Mouse (Mus musculus) lung, embryonic 15.5 days (tissue): ENCODE data around the gene Slc6a3. TPM values are rescaled to one million over a fixed set of nuclear protein-coding genes. Genes with fewer than 3 reads are reported as not detected.

Source experiments
- ATAC-seq: fragments of 200-750 bp; cut with Nextera tagmentation; 2 replicates; pipeline ENCODE4 v1.8.0; 2017; ENCODE audit warnings: moderate number of reproducible peaks, borderline replicate concordance; ENCODE audit not compliant: low FRiP score, low TSS enrichment; ENCODE audit errors: extremely low read depth
- H3K27ac ChIP-seq: fragments of 300-500 bp; sonication (generic); 2 replicates; pipeline ENCODE4 v1.5.1; 2015; ENCODE audit warnings: moderate library complexity, mild to moderate bottlenecking, inconsistent platforms
- H3K27me3 ChIP-seq: fragments of 300-500 bp; sonication (generic); 2 replicates; pipeline ENCODE4 v1.6.1; 2015; ENCODE audit warnings: inconsistent platforms
- H3K36me3 ChIP-seq: fragments of 300-500 bp; sonication (generic); 2 replicates; pipeline ENCODE4 v1.6.1; 2015; ENCODE audit warnings: inconsistent platforms
- H3K4me1 ChIP-seq: fragments of 300-500 bp; sonication (generic); 2 replicates; pipeline ENCODE4 v1.6.1; 2015; ENCODE audit warnings: inconsistent platforms
- H3K4me2 ChIP-seq: fragments of 300-500 bp; sonication (generic); 2 replicates; pipeline ENCODE4 v1.6.1; 2015; ENCODE audit warnings: inconsistent platforms, mild to moderate bottlenecking, moderate library complexity
- H3K4me3 ChIP-seq: fragments of 300-500 bp; sonication (generic); 2 replicates; pipeline ENCODE4 v1.5.1; 2015; ENCODE audit warnings: mild to moderate bottlenecking, inconsistent platforms
- H3K9ac ChIP-seq: fragments of 300-500 bp; sonication (generic); 2 replicates; pipeline ENCODE4 v1.6.1; 2015; ENCODE audit warnings: inconsistent platforms
- H3K9me3 ChIP-seq: fragments of 300-500 bp; sonication (generic); 2 replicates; pipeline ENCODE4 v1.6.1; 2016; ENCODE audit warnings: inconsistent platforms
- WGBS: fragments of 180-500 bp; shearing (Covaris S2); methylation state at CpG from one replicate; pipeline ENCODE4 v1.1.7; 2015; 5-methylcytosine and 5-hydroxymethylcytosine counted together
- polyA plus RNA-seq: library from polyadenylated mRNA; unstranded; fragments of >200 nt; fragmentation: Nextera tagmentation; extraction: Ambion mirVana; gene quantifications from 2 replicates; pipeline ENCODE4 v1.2.1, GENCODE M21; 2015

The Slc6a3 gene
- 0.06 and 0.10 TPM in 2 replicates for polyA plus RNA-seq

DNA sequence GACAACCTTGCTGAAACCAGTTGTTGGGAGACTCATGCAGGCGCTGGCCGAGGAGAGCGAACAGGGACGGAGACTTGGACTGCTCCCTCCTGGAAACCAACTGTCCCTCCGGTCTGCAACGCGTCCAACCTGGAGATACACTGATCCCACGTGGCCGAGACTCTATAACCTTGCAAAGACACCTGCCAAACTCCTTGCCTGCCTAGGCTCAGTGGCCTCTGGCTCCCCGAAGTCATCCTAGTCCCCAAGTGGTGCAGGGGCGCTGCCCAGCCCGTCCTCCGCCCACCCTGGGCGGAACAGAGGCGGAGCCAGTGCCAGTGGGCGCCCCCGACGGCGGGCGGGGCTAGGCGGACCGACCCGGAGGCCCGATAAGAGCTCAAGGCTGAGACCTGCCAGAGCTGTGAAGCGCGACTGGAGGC lies at the start of gene Slc6a3:
Gene Slc6a3 (plus strand): TSS at position 345 of the 419 bp plus-strand sequence.
- Histone ChIP-seq H3K4me1 (peaks cover 6% of the 10 kb centered on the region; the same call in 1 of the 2 replicates), H3K4me3 (peak within 1 kb of the TSS; percentile 39), H3K4me2 (peak within 1 kb of the TSS; percentile 81), H3K27ac (no peak within 1 kb of the TSS), H3K9ac (peak within 1 kb of the TSS; percentile 23; the same call in 1 of the 2 replicates), H3K36me3 (no peaks in the 10 kb centered on the region), H3K9me3 (no peaks in the 10 kb centered on the region), H3K27me3 (peaks cover 51% of the 10 kb centered on the region)
- WGBS = 0% methylated on average over 26 of the region's 26 CpGs
- ATAC-seq = peak; percentile 84

DNA sequence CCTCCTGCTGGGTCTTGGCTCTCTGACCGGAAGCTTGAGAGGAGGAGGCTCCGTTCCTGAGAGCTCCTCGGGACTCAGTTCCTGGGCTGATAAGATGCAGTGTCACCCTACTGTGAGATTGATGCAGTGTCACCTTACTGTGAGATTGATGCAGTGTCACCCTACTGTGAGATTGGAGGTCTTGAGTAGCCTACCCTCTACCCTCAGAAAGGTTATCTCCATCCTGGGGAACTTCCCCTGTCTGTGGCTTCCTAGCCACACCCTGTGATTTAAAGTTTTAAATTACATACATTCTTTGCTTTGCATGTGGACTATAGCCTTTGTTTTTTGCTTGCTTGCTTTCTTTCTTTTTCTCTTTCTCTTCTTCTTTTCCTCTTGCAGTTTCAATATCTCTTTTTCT lies 48.4 kb upstream of the Slc6a3 start:
- Histone ChIP-seq H3K4me1 (no peaks in the 10 kb centered on the region), H3K4me2 (no peak overlapping the region), H3K36me3 (peaks cover 66% of the 10 kb centered on the region), H3K9ac (no peak overlapping the region), H3K27ac (no peak overlapping the region), H3K4me3 (no peak overlapping the region), H3K9me3 (no peaks in the 10 kb centered on the region), H3K27me3 (no peaks in the 10 kb centered on the region)
- no peak for ATAC-seq
- 35% methylated on average over 3 of the region's 3 CpGs for WGBS

DNA sequence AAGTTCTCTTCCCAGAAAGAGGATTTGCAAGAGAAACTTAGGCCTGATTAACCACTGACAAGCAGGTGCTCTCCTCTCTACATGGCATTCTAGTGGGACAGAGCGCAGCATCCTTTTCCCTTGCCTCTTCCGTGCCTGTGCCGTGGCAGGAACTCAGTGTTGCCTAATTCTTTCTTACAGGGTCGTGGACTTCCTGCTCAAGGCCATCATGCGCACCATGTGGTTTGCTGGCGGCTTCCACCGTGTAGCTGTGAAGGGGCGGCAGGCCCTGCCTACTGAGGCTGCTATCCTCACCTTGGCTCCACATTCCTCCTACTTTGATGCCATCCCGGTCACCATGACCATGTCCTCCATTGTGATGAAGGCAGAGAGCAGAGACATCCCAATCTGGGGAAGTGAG lies 47.8 kb upstream of the Slc6a3 start:
- Histone ChIP-seq H3K36me3 (peaks cover 66% of the 10 kb centered on the region), H3K27ac (no peak overlapping the region), H3K27me3 (no peaks in the 10 kb centered on the region), H3K4me2 (no peak overlapping the region), H3K9ac (no peak overlapping the region), H3K4me1 (no peaks in the 10 kb centered on the region), H3K9me3 (no peaks in the 10 kb centered on the region), H3K4me3 (no peak overlapping the region)
- no peak for ATAC-seq
- 72% methylated on average over 9 of the region's 9 CpGs for WGBS

DNA sequence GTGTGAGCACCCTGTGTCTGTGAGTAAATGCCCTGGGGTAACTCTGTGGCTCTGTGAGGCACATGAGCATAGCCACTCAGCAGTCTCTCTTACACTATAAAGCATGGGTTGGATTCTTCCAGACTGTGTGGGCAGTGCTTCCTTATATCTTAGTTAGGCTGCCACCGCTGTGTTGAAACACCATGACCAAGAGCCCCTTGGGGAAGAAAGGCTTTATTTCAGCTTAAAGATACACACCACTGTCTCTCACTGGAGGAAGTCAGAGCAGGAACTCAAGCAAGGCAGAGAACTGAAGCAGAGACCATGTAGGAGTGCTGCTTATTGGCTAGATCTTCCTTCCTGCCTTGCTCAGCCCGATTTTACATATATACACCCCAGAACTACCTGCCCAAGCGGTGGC lies 46.6 kb upstream of the Slc6a3 start:
- 89% methylated on average over 3 of the region's 3 CpGs for WGBS
- Histone ChIP-seq H3K4me3 (no peak overlapping the region), H3K4me1 (no peaks in the 10 kb centered on the region), H3K9me3 (no peaks in the 10 kb centered on the region), H3K4me2 (no peak overlapping the region), H3K27ac (no peak overlapping the region), H3K9ac (no peak overlapping the region), H3K36me3 (peaks cover 67% of the 10 kb centered on the region), H3K27me3 (no peaks in the 10 kb centered on the region)
- ATAC-seq = no peak

DNA sequence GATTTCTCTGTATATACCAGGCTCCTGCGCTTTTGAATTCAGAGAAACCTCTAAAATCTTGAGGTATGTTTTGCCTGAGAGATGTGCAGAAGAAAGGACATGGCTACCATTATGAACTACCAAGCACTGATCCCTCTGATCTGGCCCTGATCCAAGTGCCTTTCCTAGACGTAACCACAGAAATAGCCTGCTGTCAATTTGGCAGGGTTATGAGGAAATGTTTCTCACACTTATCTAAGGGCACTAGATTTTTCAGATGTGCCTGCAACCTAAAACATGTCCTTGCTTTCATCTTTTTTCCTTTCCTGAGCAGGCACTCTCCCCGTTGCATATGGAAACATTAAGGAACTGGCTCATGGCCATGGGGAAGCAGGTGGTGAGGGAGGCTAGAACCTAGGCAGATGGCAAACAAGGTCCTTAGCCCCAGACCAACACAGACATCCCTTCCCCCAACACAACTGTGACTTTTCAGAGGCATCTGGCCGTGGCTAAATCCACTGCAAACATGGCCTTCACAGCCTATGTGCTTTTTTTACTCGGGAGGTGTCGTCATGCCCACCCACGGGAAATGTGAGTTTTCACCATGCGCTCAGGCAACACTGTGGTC lies 45.9 kb upstream of the Slc6a3 start:
- WGBS = 70% methylated on average over 8 of the region's 8 CpGs
- H3K27ac ChIP-seq = no peak overlapping the region
- peaks cover 67% of the 10 kb centered on the region for H3K36me3 ChIP-seq
- ATAC-seq = no peak
- H3K9me3 ChIP-seq = no peaks in the 10 kb centered on the region
- no peaks in the 10 kb centered on the region for H3K4me1 ChIP-seq
- no peak overlapping the region for H3K9ac ChIP-seq
- H3K4me3 ChIP-seq = no peak overlapping the region
- H3K4me2 ChIP-seq = no peak overlapping the region
- no peaks in the 10 kb centered on the region for H3K27me3 ChIP-seq

DNA sequence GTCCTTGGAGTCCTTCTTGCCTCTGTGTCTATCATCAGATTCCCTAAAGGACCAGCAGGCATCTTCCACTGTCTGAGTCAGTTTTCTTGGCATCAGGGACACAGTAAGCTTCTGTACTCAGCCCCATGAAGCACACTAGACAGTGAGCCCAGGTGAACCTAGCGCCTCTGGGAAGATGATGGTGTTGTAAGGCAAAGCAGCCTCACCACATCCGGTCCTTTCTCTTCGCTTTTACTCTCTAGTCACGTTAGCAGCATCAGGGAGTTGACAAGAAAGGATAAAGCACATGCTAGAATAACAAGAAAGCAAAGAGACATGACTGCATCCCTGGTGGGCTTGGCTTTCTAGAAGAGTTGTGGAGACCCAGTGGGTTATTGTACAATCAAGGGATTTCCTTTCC lies 43.4 kb upstream of the Slc6a3 start:
- WGBS = 88% methylated on average over 4 of the region's 4 CpGs

DNA sequence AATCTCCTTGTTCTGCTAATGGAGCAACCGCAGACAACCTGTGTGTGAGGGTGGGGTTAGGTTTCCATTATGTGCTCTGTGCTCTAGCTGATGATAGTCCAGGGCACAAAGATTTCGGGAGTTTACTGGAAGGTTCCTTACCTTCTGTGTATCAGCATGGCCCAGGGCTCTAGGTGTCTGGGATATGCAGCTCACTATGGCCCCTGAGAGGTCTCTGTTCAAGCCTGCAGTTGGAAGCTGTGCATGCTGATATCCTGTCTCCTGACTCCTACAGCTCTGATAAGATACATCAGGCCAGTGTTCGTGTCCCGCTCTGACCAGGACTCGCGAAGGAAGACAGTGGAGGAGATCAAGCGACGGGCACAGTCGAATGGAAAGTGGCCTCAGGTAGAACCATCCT lies 42.0 kb upstream of the Slc6a3 start:
- Histone ChIP-seq H3K27me3 (no peaks in the 10 kb centered on the region), H3K4me1 (no peaks in the 10 kb centered on the region), H3K9me3 (no peaks in the 10 kb centered on the region), H3K4me3 (no peak overlapping the region), H3K4me2 (no peak overlapping the region), H3K27ac (no peak overlapping the region), H3K36me3 (peaks cover 77% of the 10 kb centered on the region), H3K9ac (no peak overlapping the region)
- no peak for ATAC-seq
- 91% methylated on average over 9 of the region's 9 CpGs for WGBS

More for the DNA sequence above, 43.4 kb upstream of the Slc6a3 start:
- Histone ChIP-seq H3K4me2 (no peak overlapping the region), H3K27ac (no peak overlapping the region), H3K9ac (no peak overlapping the region), H3K4me1 (no peaks in the 10 kb centered on the region), H3K9me3 (no peaks in the 10 kb centered on the region), H3K36me3 (peaks cover 69% of the 10 kb centered on the region), H3K27me3 (no peaks in the 10 kb centered on the region), H3K4me3 (no peak overlapping the region)
- ATAC-seq = no peak

DNA sequence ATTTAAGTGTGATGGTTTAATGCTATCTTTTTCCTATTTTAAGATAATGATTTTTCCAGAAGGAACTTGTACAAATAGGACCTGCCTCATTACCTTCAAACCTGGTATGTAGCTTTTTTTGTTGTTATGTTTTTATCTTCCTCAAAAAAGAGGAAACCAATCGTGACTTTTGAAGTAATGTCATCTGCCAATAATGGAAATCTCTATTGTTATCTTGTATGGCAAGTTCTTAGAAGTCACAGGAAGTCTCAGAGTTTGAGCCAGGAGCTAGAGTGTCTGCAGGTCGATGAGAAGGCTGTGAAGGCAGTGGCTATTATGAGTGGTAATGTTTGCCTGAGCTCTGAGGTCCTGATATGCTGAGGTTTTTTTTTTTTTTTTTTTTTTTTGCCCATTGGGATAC lies 40.4 kb upstream of the Slc6a3 start:
- peaks cover 78% of the 10 kb centered on the region for H3K36me3 ChIP-seq
- ATAC-seq = no peak
- WGBS = 54% methylated on average over 2 of the region's 2 CpGs

DNA sequence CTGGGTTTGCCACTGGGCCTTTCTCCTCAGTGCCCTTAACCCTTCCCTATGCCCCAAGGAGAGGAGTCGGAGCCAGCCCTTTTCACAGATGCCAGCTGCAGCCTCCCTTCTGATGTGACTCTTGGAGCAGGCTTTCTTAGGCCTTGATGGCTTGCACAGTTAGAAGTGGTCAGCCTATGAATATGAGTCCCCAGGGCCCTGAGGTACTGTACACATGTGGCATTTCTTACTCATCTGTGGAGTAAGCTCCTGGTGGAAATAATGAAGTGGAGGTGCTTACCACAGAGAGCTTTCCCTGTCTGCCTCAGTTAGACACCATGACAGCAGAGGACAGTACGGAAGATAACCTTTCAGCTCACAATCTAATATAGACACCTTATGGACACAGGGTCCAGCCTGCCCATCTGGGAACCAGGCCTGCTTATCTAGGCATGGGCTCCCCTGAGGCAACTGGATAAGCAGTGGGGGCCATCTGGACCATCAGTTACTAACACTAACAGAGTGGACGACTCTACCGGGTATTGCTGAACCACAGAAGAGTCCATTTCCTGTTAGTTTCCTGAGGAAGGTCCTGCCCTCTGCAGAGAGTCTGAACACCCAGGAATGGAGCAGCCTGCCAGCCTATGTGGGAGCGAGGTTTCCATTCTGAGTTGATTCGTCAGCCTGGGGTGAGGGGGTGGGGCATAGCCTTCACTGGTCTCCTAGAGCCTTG lies 36.5 kb upstream of the Slc6a3 start:
- Histone ChIP-seq H3K9me3 (no peaks in the 10 kb centered on the region), H3K27me3 (no peaks in the 10 kb centered on the region), H3K9ac (no peak overlapping the region), H3K36me3 (peaks cover 80% of the 10 kb centered on the region), H3K27ac (no peak overlapping the region; the same call in 1 of the 2 replicates), H3K4me1 (no peaks in the 10 kb centered on the region), H3K4me3 (no peak overlapping the region), H3K4me2 (no peak overlapping the region)
- 59% methylated on average over 6 of the region's 6 CpGs for WGBS
- ATAC-seq = peak; percentile 54; the same call in 1 of the 2 replicates

More for the DNA sequence above, 40.4 kb upstream of the Slc6a3 start:
- H3K27ac ChIP-seq = no peak overlapping the region
- no peaks in the 10 kb centered on the region for H3K9me3 ChIP-seq
- H3K4me3 ChIP-seq = no peak overlapping the region
- H3K27me3 ChIP-seq = no peaks in the 10 kb centered on the region
- no peaks in the 10 kb centered on the region for H3K4me1 ChIP-seq
- H3K4me2 ChIP-seq = no peak overlapping the region
- H3K9ac ChIP-seq = no peak overlapping the region

DNA sequence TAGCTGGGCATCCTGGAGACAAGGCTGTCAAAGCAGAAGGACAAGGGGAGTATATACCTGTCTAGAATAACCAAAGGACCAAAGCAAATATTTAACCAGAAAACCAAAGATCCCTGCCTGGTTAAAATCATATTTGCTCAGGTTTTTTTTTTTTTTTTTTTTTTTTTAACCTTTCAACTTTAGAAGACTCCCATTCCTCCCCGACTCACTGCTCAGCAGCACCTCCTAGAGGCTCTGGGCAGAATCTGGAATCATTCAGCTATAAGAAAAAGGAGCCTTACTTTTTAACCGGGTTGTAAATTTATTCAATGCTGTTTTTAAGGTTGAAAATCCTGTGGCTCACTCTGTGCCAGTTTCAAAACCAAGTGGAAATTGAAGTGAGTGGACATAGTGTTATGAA lies 33.8 kb upstream of the Slc6a3 start:
- 48% methylated on average over 2 of the region's 2 CpGs for WGBS
- H3K4me2 ChIP-seq = no peak overlapping the region
- H3K9ac ChIP-seq = no peak overlapping the region

DNA sequence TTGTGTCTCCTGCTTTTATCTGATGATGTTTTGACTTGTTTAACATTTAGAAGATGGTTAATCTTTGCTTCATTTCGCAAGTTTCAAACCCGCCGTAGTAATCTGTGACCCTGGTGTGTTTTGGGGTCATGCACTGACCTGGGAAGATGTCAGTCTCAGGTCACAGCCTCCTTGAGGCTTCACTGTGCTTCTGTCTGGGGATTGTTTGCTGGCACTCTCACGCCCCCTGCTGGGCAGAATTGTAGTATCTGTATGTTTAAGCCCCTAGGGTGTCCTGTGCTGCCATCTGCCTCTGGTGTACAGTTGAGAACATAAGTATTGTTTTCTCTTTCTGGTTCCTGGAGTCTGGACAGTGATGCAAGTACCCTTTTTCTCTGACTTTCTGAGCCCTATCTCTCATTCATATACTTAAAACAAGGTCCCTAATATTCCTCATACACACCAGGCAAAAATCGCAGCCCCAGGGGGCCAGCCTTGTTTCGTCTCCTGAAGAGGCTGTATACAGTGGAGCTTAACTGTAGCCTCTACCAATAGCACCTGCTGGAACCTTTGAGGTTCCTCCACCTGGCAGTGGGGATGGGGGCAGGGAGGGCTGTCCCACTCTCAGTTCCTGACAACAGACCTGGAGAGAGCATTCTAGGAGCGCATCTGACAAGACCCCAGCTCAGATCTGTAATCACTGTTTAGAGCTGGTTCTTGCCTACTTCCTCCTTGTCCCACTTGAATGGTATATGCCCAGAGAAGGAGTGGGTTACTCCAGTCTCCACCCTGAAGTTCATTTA lies 30.7 kb upstream of the Slc6a3 start:
- Histone ChIP-seq H3K9me3 (no peaks in the 10 kb centered on the region), H3K9ac (no peak overlapping the region), H3K4me1 (no peaks in the 10 kb centered on the region), H3K4me2 (no peak overlapping the region), H3K27me3 (no peaks in the 10 kb centered on the region), H3K27ac (no peak overlapping the region), H3K36me3 (peaks cover 59% of the 10 kb centered on the region), H3K4me3 (no peak overlapping the region)
- ATAC-seq = no peak
- 65% methylated on average over 7 of the region's 7 CpGs for WGBS

More for the DNA sequence above, 33.8 kb upstream of the Slc6a3 start:
- Histone ChIP-seq H3K36me3 (peaks cover 69% of the 10 kb centered on the region), H3K27ac (no peak overlapping the region), H3K4me3 (no peak overlapping the region), H3K27me3 (no peaks in the 10 kb centered on the region), H3K9me3 (no peaks in the 10 kb centered on the region), H3K4me1 (no peaks in the 10 kb centered on the region)
- ATAC-seq = no peak
